Mouse (Mus musculus) ES-E14 (cell line): Measurements from ENCODE around the gene Gm15517.
A peak's percentile ranks its signal among the peaks of the same experiment; 100 is the strongest.

ENCODE experiments used
- CHD2 ChIP-seq: IDR thresholded peaks from 2 replicates; pipeline ENCODE4 v1.6.1; 2014; ENCODE audit warnings: mild to moderate bottlenecking, low read depth, low read length, inconsistent platforms
- HCFC1 ChIP-seq: IDR thresholded peaks from 2 replicates; pipeline ENCODE4 v1.6.1; 2012; ENCODE audit warnings: low read length, inconsistent platforms, borderline replicate concordance; ENCODE audit not compliant: insufficient read depth
- MAFK ChIP-seq: IDR thresholded peaks from 2 replicates; pipeline ENCODE4 v1.6.1; 2014; ENCODE audit warnings: mild to moderate bottlenecking, low read depth, low read length, inconsistent platforms; ENCODE audit not compliant: insufficient read depth
- ZC3H11A ChIP-seq: IDR thresholded peaks from 2 replicates; pipeline ENCODE4 v1.6.1; 2012; ENCODE audit warnings: low read depth, mild to moderate bottlenecking, inconsistent platforms, low read length, borderline replicate concordance
- ZNF384 ChIP-seq: IDR thresholded peaks from 2 replicates; pipeline ENCODE4 v1.6.1; 2012; ENCODE audit warnings: low read depth, low read length, inconsistent platforms

DNA sequence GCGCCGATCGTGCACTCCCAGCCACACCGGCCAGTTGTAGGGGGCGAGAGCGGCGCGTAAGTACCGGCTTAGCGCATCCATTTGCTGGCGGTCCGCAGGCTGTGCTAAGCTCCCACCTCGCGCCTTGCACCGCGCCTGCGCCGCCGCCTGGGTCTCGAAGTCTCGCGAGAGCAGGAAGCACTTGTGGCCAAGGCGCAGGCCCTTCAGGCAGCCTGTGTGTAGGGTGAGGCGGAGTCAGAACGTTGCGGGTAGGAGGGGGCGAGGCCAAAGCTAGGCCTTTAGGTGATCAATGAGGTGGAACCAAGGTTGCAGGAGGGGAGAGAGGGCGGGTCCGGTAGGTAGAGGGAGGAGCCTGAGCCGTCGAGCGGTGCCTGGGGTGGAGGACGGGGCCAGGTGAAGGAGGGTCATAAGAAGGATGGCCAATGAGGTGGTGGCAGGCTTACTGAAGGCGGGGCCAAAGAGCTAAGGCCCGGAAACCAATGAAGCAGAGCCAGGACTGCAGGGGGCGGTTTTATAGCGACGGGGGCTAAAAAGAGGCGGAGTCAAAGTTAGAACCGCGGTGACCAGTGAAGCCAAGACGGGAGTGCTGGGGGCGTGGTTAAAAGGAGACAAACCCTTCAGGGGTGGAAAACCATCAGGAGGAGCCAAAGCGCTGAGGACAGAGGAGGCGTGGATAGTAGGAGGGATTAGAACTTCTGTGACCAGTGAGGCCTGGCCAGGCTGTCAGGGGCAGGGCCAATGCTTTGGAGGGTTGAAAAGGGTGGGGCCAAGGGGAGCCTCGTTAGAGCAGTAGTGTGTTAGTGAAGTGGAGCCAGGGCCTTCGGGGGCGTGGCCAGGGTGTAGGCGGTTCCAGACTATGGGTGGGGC lies 43.8 kb downstream of the Gm15517 start:
- TF ChIP-seq ZC3H11A (no peak), ZNF384 (no peak), CHD2 (peak; percentile 98), MAFK (no peak), HCFC1 (peak; percentile 61; the same call in 1 of the 2 replicates)
